Mouse (Mus musculus) retina, adult 2 months (tissue): ENCODE measurements around the gene Plxnc1.

Experiments
- DNase-seq: peaks from one replicate; pipeline ENCODE4 v3.0.0-alpha.2; 2012; ENCODE audit warnings: low read depth, low spot score

Gene Plxnc1

GRCm38 (mm10) chr10:94866995-94867856 is 77.4 kb downstream of the Plxnc1 start:
- DNase-seq, result no peak

DNA sequence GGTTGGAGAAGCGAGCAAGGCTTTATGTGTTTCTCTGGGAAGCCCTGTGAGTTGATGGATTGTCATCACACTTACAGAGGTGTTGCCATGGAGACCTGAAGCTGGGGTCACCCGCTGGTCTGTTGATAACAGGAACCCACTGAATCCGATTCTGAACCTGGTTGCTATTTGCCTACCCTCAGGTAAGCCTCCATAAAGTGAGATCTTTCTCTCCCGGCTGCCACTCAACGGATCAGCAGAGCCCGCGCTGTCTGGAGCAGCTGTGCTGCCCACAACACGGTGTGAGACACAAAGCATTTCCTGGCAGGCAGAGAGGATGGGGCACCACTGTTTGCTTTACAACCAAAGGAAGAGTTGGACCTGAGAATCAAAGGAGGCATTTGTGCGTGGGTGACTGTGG is 79.4 kb downstream of the Plxnc1 start:
- no peak for DNase-seq

DNA sequence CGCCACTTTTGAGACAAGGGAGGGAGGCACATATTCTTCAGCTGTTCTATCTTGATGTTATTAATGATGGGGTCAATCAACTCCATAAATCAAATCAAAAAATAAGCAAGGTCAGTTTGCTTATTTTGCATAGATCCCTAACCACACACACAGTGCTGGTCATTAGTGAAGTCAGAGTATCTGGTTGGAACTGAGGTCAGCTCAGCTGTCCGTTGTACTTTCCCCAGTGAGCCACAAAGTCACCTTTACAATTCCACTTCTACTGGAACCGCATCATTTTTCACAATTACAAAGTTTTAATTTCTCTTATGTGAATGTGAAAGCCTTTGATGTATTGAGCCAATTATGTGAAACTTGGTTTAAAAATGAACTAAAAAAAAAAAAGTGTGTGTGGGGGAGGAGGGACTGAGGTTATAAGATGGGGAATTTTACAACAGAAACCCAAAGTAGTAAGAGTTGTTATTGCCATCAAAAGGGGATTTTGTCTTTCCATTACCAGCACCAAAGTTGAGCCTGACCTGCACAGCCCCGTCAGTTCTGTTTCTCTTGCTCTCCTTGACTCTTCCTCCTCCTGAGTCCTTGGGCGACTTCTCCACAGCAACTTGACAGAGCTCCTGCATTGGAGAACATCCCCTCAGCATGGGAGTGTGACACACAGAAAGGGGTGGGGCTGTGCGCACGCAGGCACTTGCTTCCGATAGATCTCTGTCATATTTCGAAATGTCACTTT is 80.3 kb downstream of the Plxnc1 start:
- no peak for DNase-seq

- no peak for DNase-seq
These were observed 81.4 kb downstream of the Plxnc1 start for GRCm38 (mm10) chr10:94863251-94863650.

GRCm38 (mm10) chr10:94860870-94861269 is 83.8 kb downstream of the Plxnc1 start:
- no peak for DNase-seq

DNA sequence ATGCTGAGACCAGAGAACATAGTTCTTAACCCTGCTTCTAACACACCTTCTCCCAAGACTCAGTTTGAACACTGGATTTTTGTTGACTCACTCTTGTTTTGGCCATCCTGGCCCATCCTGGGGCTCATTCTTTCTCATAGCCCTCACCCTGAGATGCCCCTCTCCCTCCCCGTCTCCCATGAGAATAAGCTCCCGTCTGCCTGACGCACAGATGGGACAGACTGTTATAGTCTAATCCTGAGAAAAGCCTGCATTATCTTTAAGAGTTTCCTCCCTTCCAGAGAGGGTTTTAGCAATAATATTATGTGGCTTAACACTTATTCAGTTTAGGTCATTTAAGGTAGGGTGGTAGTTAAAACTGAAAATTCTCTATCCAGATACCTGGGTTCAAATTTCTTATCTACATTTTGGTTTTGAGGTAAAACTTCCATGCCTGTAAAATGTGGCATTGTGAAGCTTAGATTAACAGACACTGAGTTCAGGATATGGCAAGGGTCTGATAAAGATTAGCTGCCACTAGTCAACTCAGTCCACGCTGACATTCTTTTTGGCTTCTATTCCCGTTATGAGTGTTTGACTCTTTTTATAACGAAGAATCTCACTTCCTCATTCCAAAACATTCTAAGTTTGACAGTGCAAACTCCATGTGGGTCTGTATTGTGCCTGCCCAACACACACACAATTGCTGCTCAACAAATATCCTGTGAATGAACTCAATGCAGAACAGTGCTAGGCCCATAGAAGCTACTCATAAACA is 86.2 kb downstream of the Plxnc1 start:
- no peak for DNase-seq

DNA sequence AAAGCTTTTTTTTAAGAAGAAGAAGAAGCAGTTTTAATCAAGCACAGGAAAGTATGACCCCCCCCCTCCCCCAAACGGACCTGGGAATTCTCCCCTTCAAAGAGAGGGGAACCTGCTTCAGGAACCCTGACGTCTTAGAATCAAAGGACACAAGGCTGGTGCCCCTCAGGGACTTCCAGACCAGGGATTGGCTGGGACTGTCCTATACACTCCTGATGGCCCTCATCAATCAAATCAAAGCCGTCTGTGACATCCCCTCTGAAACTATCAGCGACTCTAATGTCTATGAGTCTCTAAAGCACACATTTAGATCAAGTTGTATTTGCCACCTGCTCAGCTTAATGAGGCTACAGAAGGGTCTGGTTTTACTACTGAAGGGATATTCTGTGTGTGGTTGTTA is 94.1 kb downstream of the Plxnc1 start:
- DNase-seq, result no peak

DNA sequence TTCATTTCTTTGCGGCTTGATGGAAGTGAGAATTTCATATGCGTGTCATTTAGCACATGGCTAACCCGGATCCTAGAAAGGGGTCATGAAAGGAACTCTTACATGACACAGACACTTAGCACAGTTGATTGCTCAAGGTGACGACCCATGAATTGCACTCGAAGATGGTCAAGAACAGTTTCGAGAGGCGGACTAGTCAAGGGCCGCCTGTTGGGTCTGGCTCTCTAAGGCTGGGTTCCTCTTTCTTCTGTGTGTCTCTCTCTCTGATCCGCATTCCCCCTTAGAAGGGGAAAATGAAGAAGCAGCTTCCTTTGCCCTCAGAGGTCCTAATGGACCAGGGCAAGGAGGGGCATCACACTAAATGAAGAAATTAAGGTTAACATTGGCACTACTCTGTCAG is 94.7 kb downstream of the Plxnc1 start:
- DNase-seq, result no peak

DNA sequence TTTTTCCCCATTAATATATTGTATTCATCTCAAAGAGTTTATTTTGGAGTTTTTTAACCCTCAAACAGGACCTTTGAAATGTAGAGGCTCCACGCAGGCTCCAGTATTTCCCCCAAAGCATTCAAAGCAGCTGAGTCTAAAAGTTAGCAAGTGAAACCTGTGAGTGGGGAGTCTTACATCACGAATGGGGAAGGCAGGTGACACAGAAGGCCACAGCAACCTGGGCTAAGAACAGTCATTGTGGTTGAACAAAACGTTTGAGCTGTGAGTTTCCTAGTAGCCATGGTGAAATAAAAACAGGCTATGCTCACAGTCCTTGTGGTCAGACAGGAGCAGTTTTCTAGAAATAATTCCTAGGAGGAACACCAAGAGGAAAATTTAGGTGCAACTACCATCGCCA is 95.3 kb downstream of the Plxnc1 start:
- DNase-seq, result no peak

- no peak for DNase-seq
These were observed 96.3 kb downstream of the Plxnc1 start for GRCm38 (mm10) chr10:94848344-94848743.

- DNase-seq, result no peak
These were observed 98.0 kb downstream of the Plxnc1 start for GRCm38 (mm10) chr10:94846501-94847105.

DNA sequence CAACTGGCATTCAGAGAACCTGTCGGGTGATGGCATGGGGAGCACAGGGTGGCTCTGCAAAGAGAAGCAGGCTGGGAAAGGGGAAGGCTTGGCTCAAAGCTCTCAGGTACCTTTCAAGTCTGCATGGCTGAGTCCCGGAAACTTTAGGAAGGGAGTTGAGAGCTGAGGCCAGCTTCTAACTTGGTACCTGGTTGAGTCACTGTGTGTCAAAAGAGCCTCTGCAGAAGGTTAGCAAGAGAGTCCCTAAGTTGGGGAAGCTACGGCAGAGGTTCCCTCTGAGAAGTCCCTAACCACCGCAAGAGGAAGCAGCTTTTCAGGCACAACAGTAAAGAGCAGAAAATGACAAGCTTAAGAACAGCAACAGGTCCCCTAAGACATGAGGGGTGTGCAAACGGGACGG is 99.9 kb downstream of the Plxnc1 start:
- no peak for DNase-seq

DNA sequence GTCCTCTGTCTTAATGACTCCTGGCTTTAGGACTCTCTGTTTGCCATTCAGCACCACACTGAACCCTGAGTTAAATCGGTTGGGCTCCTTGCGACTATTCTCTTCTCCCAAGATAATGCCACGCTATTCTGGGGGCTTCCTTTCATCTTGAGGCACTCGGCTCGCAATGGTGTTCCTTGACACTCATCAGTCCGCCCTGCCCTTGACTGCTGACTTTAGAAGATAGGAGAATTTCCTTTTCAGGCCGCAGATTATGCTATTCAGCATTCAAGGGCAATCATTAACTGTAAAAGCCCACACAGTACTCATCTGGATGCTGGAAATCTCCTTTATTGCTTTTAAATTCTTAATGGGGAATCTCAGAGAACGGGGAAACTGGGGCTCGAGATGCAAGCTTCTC is 108.8 kb downstream of the Plxnc1 start:
- no peak for DNase-seq

- DNase-seq, result no peak
These were observed 115.2 kb downstream of the Plxnc1 start for GRCm38 (mm10) chr10:94829407-94829806.

GRCm38 (mm10) chr10:94828734-94829230 is 115.9 kb downstream of the Plxnc1 start:
- no peak for DNase-seq

DNA sequence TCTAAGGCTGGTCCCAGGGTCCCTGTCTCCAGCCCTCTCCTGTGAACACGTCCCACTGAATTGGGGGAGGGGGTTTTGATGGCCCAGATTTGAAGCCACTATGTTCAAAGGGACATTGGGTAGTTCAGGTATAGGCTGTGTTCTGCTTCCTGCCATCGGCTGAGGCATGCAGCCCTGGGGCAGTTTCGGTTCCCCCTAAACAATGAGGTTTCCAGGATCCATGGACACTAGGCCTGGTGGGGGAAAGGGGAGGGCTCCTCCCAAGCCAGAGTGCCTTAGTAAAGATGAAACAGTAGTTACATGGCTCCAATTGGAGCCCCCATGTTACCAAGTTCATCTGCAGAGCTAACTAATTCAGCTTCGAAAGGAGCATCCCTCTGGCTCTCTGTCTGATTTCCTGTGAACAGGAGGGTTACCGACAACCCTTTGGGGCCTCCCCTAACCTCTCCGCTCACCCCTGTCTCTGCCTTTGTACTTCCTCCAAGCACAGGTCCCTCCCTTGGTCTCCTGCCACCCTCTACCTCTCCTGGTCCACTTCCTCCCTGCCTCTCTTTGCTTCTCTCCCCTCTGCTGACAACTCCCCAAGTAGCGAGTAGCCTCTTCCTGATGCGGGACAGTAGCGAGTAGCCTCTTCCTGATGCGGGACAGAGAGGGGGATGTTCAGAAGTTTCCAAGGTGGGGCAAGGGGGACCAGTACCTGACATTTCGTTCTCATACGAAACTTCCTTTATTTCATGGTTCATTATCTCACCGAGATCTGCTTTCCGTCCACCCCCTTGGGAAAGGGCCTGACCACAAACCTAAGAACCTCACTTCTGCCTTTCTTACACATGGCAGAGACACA is 116.5 kb downstream of the Plxnc1 start:
- DNase-seq, result no peak

DNA sequence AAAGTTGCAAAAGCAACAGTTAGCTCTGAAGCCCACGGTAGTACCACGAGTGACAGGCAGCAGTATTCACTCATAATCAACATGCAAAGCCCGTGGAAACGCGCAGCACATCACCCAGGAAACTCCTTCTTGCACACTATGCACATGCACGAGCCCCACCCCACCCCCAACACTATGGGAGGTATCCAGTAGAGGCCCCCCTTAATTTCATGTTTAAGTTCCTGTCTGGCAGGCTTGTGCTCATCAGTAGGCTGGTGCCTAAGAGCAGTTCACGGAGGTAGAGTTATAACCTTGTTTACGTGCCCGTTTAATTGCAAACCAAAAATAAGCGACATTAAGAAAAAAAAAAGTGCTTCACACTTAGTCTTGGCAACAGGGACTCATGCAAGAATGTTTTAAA is 117.3 kb downstream of the Plxnc1 start:
- no peak for DNase-seq

DNA sequence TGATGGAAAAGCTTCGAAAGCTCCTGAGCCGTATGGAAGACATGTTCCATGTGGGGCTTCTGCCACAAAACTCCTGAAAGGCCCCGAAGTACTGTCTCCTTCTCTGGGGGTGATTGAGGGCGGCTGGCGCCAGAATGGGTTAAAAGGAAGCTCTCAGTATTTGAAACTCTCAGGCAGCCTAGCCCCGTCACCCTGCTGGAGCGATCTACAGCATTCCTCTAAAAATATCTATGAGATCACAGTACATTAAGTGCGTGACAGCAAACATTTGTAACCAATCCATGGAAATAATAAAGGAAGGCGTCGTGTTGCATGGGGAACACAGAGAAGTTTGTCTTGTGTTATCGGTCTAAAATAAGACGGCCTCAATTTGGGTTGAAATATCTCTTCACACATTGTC is 118.2 kb downstream of the Plxnc1 start:
- no peak for DNase-seq

- DNase-seq, result no peak
These were observed 118.7 kb downstream of the Plxnc1 start for GRCm38 (mm10) chr10:94825951-94826350.

DNA sequence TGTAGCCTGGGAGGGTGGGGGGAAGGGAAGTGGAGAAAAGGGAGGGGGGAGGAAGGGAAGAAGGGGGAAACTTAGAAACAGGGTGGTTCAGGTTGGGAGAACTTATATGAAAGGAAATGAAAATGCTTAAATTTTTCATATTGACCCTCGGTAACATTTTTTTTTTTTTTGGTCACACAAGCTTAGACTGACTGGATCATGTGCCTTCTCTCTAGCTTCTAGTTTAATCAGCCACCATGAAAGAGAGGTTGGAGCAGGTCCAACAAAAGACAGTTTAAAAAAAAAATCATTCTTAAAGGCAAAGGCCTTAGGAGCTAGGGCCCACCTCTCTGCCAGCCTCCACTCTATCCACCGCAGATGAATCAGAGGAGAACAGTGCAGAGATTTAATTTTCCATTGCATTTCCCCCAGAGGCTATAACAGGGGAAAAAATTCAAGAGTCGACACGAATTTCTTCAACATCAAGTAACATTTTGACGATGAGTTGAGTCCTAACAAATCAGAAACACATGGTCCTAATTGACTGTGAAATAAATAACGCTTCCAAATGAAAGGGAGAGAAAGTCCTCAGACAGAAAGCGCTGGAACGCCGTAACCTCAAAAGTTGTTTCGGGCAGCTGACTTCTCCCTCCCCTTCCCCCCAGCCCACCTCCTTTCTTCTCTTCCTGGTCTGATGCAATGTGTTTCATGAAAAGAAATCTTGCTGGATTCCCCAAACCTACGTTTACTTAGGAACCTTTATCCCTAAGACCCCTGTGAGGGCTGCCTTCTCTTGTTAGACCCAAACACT is 120.5 kb downstream of the Plxnc1 start:
- no peak for DNase-seq
